Mouse (Mus musculus): Measurements from ENCODE around the gene Pcmt1. TPM values are rescaled to one million over a fixed set of nuclear protein-coding genes. Genes with fewer than 3 reads are reported as not detected.
"Not testable (repeated sequence)": the region's sequence is repeated elsewhere in the genome, so short reads cannot be mapped to it uniquely, and the experiment has no call there.

The Pcmt1 gene
- polyA plus RNA-seq, 2 experiments = 66.5 to 125 TPM

DNA sequence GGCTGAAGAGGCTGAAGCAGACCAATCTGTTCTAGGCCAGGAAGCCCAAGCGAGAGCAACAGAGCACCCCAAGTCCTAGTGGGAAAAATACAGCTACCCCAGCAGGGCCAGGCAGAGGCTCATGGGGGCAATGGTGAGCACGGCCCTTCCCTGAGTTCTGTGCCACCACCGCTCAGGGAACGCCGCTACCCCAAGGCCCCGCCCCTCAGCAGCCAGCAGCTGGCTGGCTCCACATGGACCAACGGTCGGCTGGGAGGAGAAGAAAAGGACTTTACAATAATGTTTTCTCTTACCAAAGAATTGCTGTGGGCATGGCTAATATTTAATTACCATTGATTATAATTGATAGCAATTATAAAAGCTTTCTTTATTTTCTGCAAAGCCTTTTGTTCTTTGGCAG is 66.1 kb downstream of the Pcmt1 start:
- ATAC-seq (ENCODE audit: low FRiP score, low read depth) = no peak
- Histone ChIP-seq H3K4me3 (replicated peaks; ENCODE audit: low read length) (no peak overlapping the region), H3K9ac (ENCODE audit: low read depth, low read length, severe bottlenecking) (no peak overlapping the region), H3K4me2 (replicated peaks; ENCODE audit: low read depth, low read length, severe bottlenecking) (no peak overlapping the region), H3K27ac (replicated peaks; ENCODE audit: low read depth, low read length) (no peak overlapping the region), H3K4me1 (ENCODE audit: control insufficient read depth, insufficient read depth, low read length) (no peaks in the 10 kb centered on the region), H3K27me3 (ENCODE audit: control insufficient read depth, insufficient read depth, low read length) (no peaks in the 10 kb centered on the region), H3K9me3 (ENCODE audit: control insufficient read depth, low read length) (peaks cover 4% of the 10 kb centered on the region; the same call in 1 of the 2 replicates), H3K36me3 (ENCODE audit: control insufficient read depth, insufficient read depth, low read length) (no peaks in the 10 kb centered on the region)
- no peak for DNase-seq (ENCODE audit: low spot score)
- 86% methylated on average over 8 of the region's 8 CpGs for WGBS
- no peak for TF ChIP-seq POLR2A (IDR thresholded peaks at IDR 0.05; ENCODE audit: borderline replicate concordance, extremely low read depth, insufficient read depth, insufficient read length)

GRCm38 (mm10) chr10:7612210-7612609 is 68.7 kb downstream of the Pcmt1 start:
- H3K27ac ChIP-seq (replicated peaks; ENCODE audit: low read depth, low read length); ATAC-seq (ENCODE audit: low FRiP score, low read depth); H3K4me1 ChIP-seq (ENCODE audit: control insufficient read depth, insufficient read depth, low read length); H3K36me3 ChIP-seq (ENCODE audit: control insufficient read depth, insufficient read depth, low read length); H3K4me3 ChIP-seq (replicated peaks; ENCODE audit: low read length); H3K4me2 ChIP-seq (replicated peaks; ENCODE audit: low read depth, low read length, severe bottlenecking); H3K9ac ChIP-seq (ENCODE audit: low read depth, low read length, severe bottlenecking); H3K9me3 ChIP-seq (ENCODE audit: control insufficient read depth, low read length); DNase-seq (ENCODE audit: low spot score); H3K27me3 ChIP-seq (ENCODE audit: control insufficient read depth, insufficient read depth, low read length): not testable (repeated sequence)

DNA sequence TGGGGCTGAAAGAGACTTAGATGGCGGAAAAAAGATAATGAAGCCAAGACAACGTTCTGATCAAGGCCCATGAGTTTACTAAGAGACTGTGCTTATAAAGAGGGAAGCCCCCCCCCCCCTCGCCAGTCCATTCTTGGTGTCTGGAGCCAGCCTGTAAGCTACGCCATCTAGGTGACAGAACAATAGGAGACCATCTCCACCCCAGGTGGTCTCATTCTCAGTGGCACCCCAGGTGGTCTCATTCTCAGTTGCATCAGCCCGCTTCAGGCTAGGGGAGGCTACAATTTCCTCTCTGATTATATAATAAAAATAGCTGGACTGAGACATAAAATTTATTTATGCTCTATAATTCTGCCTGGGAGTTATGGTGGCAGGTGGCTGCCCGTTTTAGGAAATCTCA is 69.3 kb downstream of the Pcmt1 start:
- Histone ChIP-seq H3K4me3 (replicated peaks; ENCODE audit: low read length) (no peak overlapping the region), H3K4me1 (ENCODE audit: control insufficient read depth, insufficient read depth, low read length) (no peaks in the 10 kb centered on the region), H3K9me3 (ENCODE audit: control insufficient read depth, low read length) (peaks cover 4% of the 10 kb centered on the region; the same call in 1 of the 2 replicates), H3K4me2 (replicated peaks; ENCODE audit: low read depth, low read length, severe bottlenecking) (no peak overlapping the region), H3K9ac (ENCODE audit: low read depth, low read length, severe bottlenecking) (no peak overlapping the region), H3K27ac (replicated peaks; ENCODE audit: low read depth, low read length) (no peak overlapping the region), H3K27me3 (ENCODE audit: control insufficient read depth, insufficient read depth, low read length) (no peaks in the 10 kb centered on the region), H3K36me3 (ENCODE audit: control insufficient read depth, insufficient read depth, low read length) (no peaks in the 10 kb centered on the region)
- TF ChIP-seq POLR2A (IDR thresholded peaks at IDR 0.05; ENCODE audit: borderline replicate concordance, extremely low read depth, insufficient read depth, insufficient read length) = no peak
- ATAC-seq (ENCODE audit: low FRiP score, low read depth) = no peak
- WGBS = 65% methylated on average over 6 of the region's 6 CpGs
- no peak for DNase-seq (ENCODE audit: low spot score)

DNA sequence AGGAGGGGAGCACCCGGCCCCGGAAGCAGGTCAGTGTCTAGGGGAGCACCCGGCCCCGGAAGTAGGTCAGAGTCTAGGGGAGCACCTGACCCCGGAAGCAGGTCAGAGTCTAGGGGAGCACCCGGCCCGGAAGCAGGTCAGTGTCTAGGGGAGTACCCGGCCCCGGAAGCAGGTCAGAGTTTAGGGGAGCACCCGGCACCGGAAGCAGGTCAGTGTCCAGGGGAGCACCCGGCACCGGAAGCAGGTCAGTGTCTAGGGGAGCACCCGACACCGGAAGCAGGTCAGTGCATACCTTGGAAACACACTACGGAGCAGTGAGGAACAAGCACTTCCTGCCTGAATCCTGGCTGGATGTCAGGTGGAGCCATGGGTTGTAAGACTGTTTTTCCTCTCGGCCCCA is 72.3 kb downstream of the Pcmt1 start:
- Histone ChIP-seq H3K4me3 (replicated peaks; ENCODE audit: low read length) (no peak overlapping the region), H3K27me3 (ENCODE audit: control insufficient read depth, insufficient read depth, low read length) (no peaks in the 10 kb centered on the region), H3K36me3 (ENCODE audit: control insufficient read depth, insufficient read depth, low read length) (no peaks in the 10 kb centered on the region), H3K27ac (replicated peaks; ENCODE audit: low read depth, low read length) (no peak overlapping the region), H3K4me2 (replicated peaks; ENCODE audit: low read depth, low read length, severe bottlenecking) (no peak overlapping the region), H3K9ac (ENCODE audit: low read depth, low read length, severe bottlenecking) (no peak overlapping the region), H3K9me3 (ENCODE audit: control insufficient read depth, low read length) (no peaks in the 10 kb centered on the region), H3K4me1 (ENCODE audit: control insufficient read depth, insufficient read depth, low read length) (no peaks in the 10 kb centered on the region)
- DNase-seq (ENCODE audit: low spot score) (no peak), ATAC-seq (ENCODE audit: low FRiP score, low read depth) (no peak)
- 88% methylated on average over 17 of the region's 17 CpGs for WGBS
- no peak for TF ChIP-seq POLR2A (IDR thresholded peaks at IDR 0.05; ENCODE audit: borderline replicate concordance, extremely low read depth, insufficient read depth, insufficient read length)

GRCm38 (mm10) chr10:7606437-7606836 is 74.5 kb downstream of the Pcmt1 start:
- ATAC-seq (ENCODE audit: low FRiP score, low read depth) (no peak), DNase-seq (ENCODE audit: low spot score) (no peak)
- H3K9ac ChIP-seq (ENCODE audit: low read depth, low read length, severe bottlenecking) = no peak overlapping the region
- no peaks in the 10 kb centered on the region for H3K4me1 ChIP-seq (ENCODE audit: control insufficient read depth, insufficient read depth, low read length)
- H3K4me3 ChIP-seq (replicated peaks; ENCODE audit: low read length) = no peak overlapping the region
- no peak for TF ChIP-seq POLR2A (IDR thresholded peaks at IDR 0.05; ENCODE audit: borderline replicate concordance, extremely low read depth, insufficient read depth, insufficient read length)
- no peak overlapping the region for H3K27ac ChIP-seq (replicated peaks; ENCODE audit: low read depth, low read length)
- H3K9me3 ChIP-seq (ENCODE audit: control insufficient read depth, low read length) = no peaks in the 10 kb centered on the region
- no peaks in the 10 kb centered on the region for H3K27me3 ChIP-seq (ENCODE audit: control insufficient read depth, insufficient read depth, low read length)
- no peak overlapping the region for H3K4me2 ChIP-seq (replicated peaks; ENCODE audit: low read depth, low read length, severe bottlenecking)
- WGBS = 80% methylated on average over 2 of the region's 2 CpGs
- H3K36me3 ChIP-seq (ENCODE audit: control insufficient read depth, insufficient read depth, low read length) = no peaks in the 10 kb centered on the region

- H3K36me3 ChIP-seq (ENCODE audit: control insufficient read depth, insufficient read depth, low read length) = no peaks in the 10 kb centered on the region
- no peak overlapping the region for H3K4me2 ChIP-seq (replicated peaks; ENCODE audit: low read depth, low read length, severe bottlenecking)
- TF ChIP-seq POLR2A (IDR thresholded peaks at IDR 0.05; ENCODE audit: borderline replicate concordance, extremely low read depth, insufficient read depth, insufficient read length) = no peak
- no peaks in the 10 kb centered on the region for H3K27me3 ChIP-seq (ENCODE audit: control insufficient read depth, insufficient read depth, low read length)
- no peaks in the 10 kb centered on the region for H3K4me1 ChIP-seq (ENCODE audit: control insufficient read depth, insufficient read depth, low read length)
- ATAC-seq (ENCODE audit: low FRiP score, low read depth) = no peak
- whole genome bisulfite sequencing = 69% methylated on average over 2 of the region's 2 CpGs
- no peaks in the 10 kb centered on the region for H3K9me3 ChIP-seq (ENCODE audit: control insufficient read depth, low read length)
- DNase-seq (ENCODE audit: low spot score) = no peak
- no peak overlapping the region for H3K9ac ChIP-seq (ENCODE audit: low read depth, low read length, severe bottlenecking)
- H3K4me3 ChIP-seq (replicated peaks; ENCODE audit: low read length) = no peak overlapping the region
- H3K27ac ChIP-seq (replicated peaks; ENCODE audit: low read depth, low read length) = no peak overlapping the region
Measured at GRCm38 (mm10) chr10:7605168-7605567, 75.8 kb downstream of the Pcmt1 start.
